Mouse (Mus musculus) midbrain, embryonic 11.5 days (tissue): ENCODE data around the gene Slc13a2. TPM values are rescaled to one million over a fixed set of nuclear protein-coding genes. Genes with fewer than 3 reads are reported as not detected.

Experiments
- ATAC-seq: fragments of 200-750 bp; cut with Nextera tagmentation; 2 replicates; pipeline ENCODE4 v1.8.0; 2017; ENCODE audit warnings: moderate TSS enrichment, moderate library complexity; ENCODE audit not compliant: low FRiP score
- DNase-seq: peaks from one replicate; pipeline ENCODE4 v3.0.0; 2015; ENCODE audit warnings: low spot score; ENCODE audit errors: missing footprints
- H3K27ac ChIP-seq: fragments of 300-500 bp; sonication (generic); 2 replicates; pipeline ENCODE4 v1.5.1; 2014; ENCODE audit warnings: low read depth, low read length
- H3K27me3 ChIP-seq: fragments of 300-500 bp; sonication (generic); 2 replicates; pipeline ENCODE4 v1.6.1; 2014; ENCODE audit warnings: mild to moderate bottlenecking, low read length, moderate library complexity, mixed read lengths; ENCODE audit not compliant: control insufficient read depth, insufficient read depth
- H3K36me3 ChIP-seq: fragments of 300-500 bp; sonication (generic); 2 replicates; pipeline ENCODE4 v1.6.1; 2014; ENCODE audit warnings: mild to moderate bottlenecking, low read length, moderate library complexity, mixed read lengths; ENCODE audit not compliant: control insufficient read depth, insufficient read depth
- H3K4me1 ChIP-seq: fragments of 300-500 bp; sonication (generic); 2 replicates; pipeline ENCODE4 v1.6.1; 2014; ENCODE audit warnings: low read length; ENCODE audit not compliant: control insufficient read depth, insufficient read depth
- H3K4me2 ChIP-seq: fragments of 300-500 bp; sonication (generic); 2 replicates; pipeline ENCODE4 v1.6.1; 2014; ENCODE audit warnings: mild to moderate bottlenecking, moderate library complexity
- H3K4me3 ChIP-seq: fragments of 300-500 bp; sonication (generic); 2 replicates; pipeline ENCODE4 v1.5.1; 2014; ENCODE audit warnings: low read depth, low read length
- H3K9ac ChIP-seq: fragments of 300-500 bp; sonication (generic); 2 replicates; pipeline ENCODE4 v1.6.1; 2014; ENCODE audit warnings: low read length
- H3K9me3 ChIP-seq: fragments of 300-500 bp; sonication (generic); 2 replicates; pipeline ENCODE4 v1.6.1; 2016; ENCODE audit warnings: low read length; ENCODE audit not compliant: control insufficient read depth
- WGBS: fragments of 180-500 bp; shearing (Covaris S2); extraction: QIAGEN DNeasy Blood & Tissue Kit; methylation state at CpG from one replicate; pipeline ENCODE4 v1.1.7; 2014; 5-methylcytosine and 5-hydroxymethylcytosine counted together
- polyA plus RNA-seq: library from polyadenylated mRNA; unstranded; fragments of >200 nt; fragmentation: Nextera tagmentation; extraction: Ambion mirVana; gene quantifications from 2 replicates; pipeline ENCODE4 v1.2.1, GENCODE M21; 2014

Slc13a2 gene
- polyA plus RNA-seq, 1 experiment from 2014 or later, result not detected

DNA sequence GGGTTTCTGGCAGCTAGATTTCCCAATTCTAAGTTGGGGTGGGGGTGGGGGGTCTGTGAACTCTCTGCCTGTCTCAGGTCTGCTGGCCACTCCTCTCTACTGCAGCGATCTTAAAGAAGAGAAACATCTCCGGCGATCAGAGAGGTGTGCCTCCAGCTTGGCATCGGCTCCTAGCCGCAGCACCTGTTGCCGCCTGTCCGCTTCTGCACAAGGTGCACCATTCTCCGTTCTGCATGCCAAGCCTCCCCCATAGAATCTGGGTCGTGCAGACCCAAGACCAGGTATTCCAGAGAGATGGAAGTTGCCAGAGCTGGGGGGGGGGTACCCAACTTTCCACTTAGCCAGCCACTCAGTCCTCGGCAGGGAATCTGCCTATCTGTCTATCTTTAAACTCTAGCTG lies 36.2 kb downstream of the Slc13a2 start:
- H3K4me3 ChIP-seq, result no peak overlapping the region
- 87% methylated on average over 10 of the region's 10 CpGs for WGBS
- H3K9ac ChIP-seq, result no peak overlapping the region
- DNase-seq (no peak), ATAC-seq (no peak)
- H3K9me3 ChIP-seq, result no peaks in the 10 kb centered on the region
- H3K36me3 ChIP-seq, result no peaks in the 10 kb centered on the region
- no peak overlapping the region for H3K4me2 ChIP-seq
- no peaks in the 10 kb centered on the region for H3K4me1 ChIP-seq
- H3K27me3 ChIP-seq, result no peaks in the 10 kb centered on the region
- no peak overlapping the region for H3K27ac ChIP-seq

- WGBS, result 23% methylated on average over 5 of the region's 5 CpGs
- no peaks in the 10 kb centered on the region for H3K36me3 ChIP-seq
- H3K27me3 ChIP-seq, result no peaks in the 10 kb centered on the region
- no peak overlapping the region for H3K4me3 ChIP-seq
- H3K9me3 ChIP-seq, result no peaks in the 10 kb centered on the region
- no peak overlapping the region for H3K9ac ChIP-seq
- no peak overlapping the region for H3K27ac ChIP-seq
- no peak overlapping the region for H3K4me2 ChIP-seq
- DNase-seq, result no peak
- no peaks in the 10 kb centered on the region for H3K4me1 ChIP-seq
- no peak for ATAC-seq
Measured at GRCm38 (mm10) chr11:78382701-78383100, 39.3 kb downstream of the Slc13a2 start.

- Histone ChIP-seq H3K9me3 (no peaks in the 10 kb centered on the region), H3K27me3 (no peaks in the 10 kb centered on the region), H3K4me1 (no peaks in the 10 kb centered on the region), H3K27ac (no peak overlapping the region), H3K4me3 (no peak overlapping the region), H3K9ac (no peak overlapping the region), H3K4me2 (no peak overlapping the region), H3K36me3 (no peaks in the 10 kb centered on the region)
- DNase-seq (no peak), ATAC-seq (no peak)
- WGBS, result 81% methylated on average over 7 of the region's 7 CpGs
Measured at GRCm38 (mm10) chr11:78382286-78382685, 39.7 kb downstream of the Slc13a2 start.

DNA sequence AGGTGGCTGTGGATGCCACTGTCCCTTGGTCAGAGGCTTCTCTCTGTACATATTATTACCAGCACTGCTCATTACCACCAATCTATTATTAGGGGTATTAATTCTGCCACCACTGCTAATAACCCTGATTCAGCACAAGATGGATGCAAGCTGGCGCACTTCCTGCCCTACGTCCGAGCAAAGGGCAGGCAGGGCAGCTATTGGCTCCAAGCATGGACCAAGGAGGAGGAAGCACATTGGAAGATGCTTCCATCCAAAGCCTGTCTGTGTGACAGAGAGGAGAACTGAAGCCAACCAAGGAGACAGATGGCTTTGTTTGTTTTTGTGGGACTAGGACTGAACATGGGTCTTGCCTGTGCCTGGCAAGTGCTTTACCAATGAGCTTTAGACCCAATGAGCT lies 41.0 kb downstream of the Slc13a2 start:
- Histone ChIP-seq H3K9ac (no peak overlapping the region), H3K36me3 (no peaks in the 10 kb centered on the region), H3K4me3 (no peak overlapping the region), H3K4me1 (no peaks in the 10 kb centered on the region), H3K27me3 (no peaks in the 10 kb centered on the region), H3K9me3 (no peaks in the 10 kb centered on the region), H3K4me2 (no peak overlapping the region), H3K27ac (no peak overlapping the region)
- WGBS, result 95% methylated on average over 3 of the region's 3 CpGs
- ATAC-seq, result no peak
- no peak for DNase-seq

GRCm38 (mm10) chr11:78380351-78380750 lies 41.7 kb downstream of the Slc13a2 start:
- Histone ChIP-seq H3K4me1 (no peaks in the 10 kb centered on the region), H3K4me2 (no peak overlapping the region), H3K9me3 (no peaks in the 10 kb centered on the region), H3K36me3 (no peaks in the 10 kb centered on the region), H3K9ac (no peak overlapping the region), H3K4me3 (no peak overlapping the region), H3K27ac (no peak overlapping the region), H3K27me3 (no peaks in the 10 kb centered on the region)
- DNase-seq (no peak), ATAC-seq (no peak)
- WGBS, result 74% methylated on average over 4 of the region's 4 CpGs

DNA sequence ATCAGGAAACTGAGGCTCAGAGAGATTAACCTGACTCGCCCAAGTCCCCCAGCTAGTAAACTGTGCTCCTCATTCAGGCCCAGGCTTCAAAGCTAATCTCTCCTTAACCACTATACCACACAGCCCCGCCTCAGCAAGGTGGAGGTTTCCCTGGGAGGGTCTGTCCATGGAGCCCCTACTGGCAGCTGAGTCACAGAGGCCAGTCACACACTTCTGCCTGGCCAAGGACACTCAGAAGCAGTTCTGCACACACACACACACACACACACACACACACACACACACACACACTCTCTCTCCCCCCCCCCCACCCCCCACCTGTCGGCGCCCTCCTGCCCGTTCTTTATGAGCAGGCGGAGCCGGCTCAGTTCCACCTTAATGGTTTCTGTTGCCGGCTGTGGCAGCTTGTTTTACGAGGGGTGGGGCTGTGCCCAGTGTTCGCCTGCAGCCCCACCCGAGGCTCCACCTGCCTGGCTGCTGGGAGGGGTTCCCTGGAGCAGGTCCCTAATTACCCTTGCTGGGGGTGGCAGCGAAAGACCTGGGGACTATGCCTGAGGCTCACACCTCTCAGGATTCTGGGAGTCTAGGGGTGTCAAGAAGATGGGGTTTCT lies 44.4 kb downstream of the Slc13a2 start:
- no peak for ATAC-seq
- Histone ChIP-seq H3K9ac (no peak overlapping the region), H3K4me3 (no peak overlapping the region), H3K9me3 (no peaks in the 10 kb centered on the region), H3K4me2 (no peak overlapping the region), H3K36me3 (no peaks in the 10 kb centered on the region), H3K4me1 (no peaks in the 10 kb centered on the region), H3K27me3 (no peaks in the 10 kb centered on the region), H3K27ac (no peak overlapping the region)
- WGBS, result 60% methylated on average over 11 of the region's 12 CpGs
- DNase-seq, result no peak

GRCm38 (mm10) chr11:78374147-78374546 lies 47.9 kb downstream of the Slc13a2 start:
- Histone ChIP-seq H3K27ac (no peak overlapping the region), H3K36me3 (no peaks in the 10 kb centered on the region), H3K9ac (no peak overlapping the region), H3K4me2 (no peak overlapping the region), H3K4me1 (no peaks in the 10 kb centered on the region), H3K4me3 (no peak overlapping the region), H3K27me3 (no peaks in the 10 kb centered on the region), H3K9me3 (no peaks in the 10 kb centered on the region)
- WGBS, result 80% methylated on average over 8 of the region's 8 CpGs
- DNase-seq (no peak), ATAC-seq (no peak)

DNA sequence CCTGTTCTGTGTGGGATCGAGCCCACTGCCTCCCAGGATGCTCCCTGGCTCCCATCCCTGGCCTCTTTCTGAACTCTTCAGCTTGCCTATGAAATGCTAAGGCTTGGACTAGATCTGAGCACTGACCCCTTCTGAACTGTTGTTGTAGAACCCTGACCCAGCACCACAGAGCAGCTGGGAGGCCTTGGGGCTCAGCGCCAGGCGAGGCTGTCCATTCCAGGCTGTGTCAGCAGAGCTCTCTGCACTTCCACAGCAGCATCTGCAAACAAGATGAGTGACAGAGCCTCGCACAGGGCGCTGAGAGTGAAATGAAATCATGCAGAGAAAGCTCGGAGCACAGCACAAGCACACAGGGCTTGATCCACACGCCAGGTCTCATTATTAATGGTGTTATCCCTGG lies 49.4 kb downstream of the Slc13a2 start:
- H3K4me3 ChIP-seq, result no peak overlapping the region
- H3K27ac ChIP-seq, result no peak overlapping the region
- H3K27me3 ChIP-seq, result no peaks in the 10 kb centered on the region
- no peak overlapping the region for H3K4me2 ChIP-seq
- WGBS, result 61% methylated on average over 7 of the region's 7 CpGs
- H3K36me3 ChIP-seq, result no peaks in the 10 kb centered on the region
- no peak for DNase-seq
- H3K9ac ChIP-seq, result no peak overlapping the region
- ATAC-seq, result no peak
- H3K9me3 ChIP-seq, result no peaks in the 10 kb centered on the region
- no peaks in the 10 kb centered on the region for H3K4me1 ChIP-seq

GRCm38 (mm10) chr11:78372166-78372565 lies 49.9 kb downstream of the Slc13a2 start:
- ATAC-seq (no peak), DNase-seq (no peak)
- Histone ChIP-seq H3K4me2 (no peak overlapping the region), H3K4me1 (no peaks in the 10 kb centered on the region), H3K36me3 (no peaks in the 10 kb centered on the region), H3K9me3 (no peaks in the 10 kb centered on the region), H3K27ac (no peak overlapping the region), H3K9ac (no peak overlapping the region), H3K27me3 (no peaks in the 10 kb centered on the region), H3K4me3 (no peak overlapping the region)
- 92% methylated on average over 3 of the region's 3 CpGs for WGBS
